Mouse (Mus musculus) hindbrain, postnatal 0 days (tissue): ENCODE measurements around the gene Glod5. TPM values are rescaled to one million over a fixed set of nuclear protein-coding genes. Genes with fewer than 3 reads are reported as not detected.

Experiments
- ATAC-seq: fragments of 200-750 bp; cut with Nextera tagmentation; 2 replicates; pipeline ENCODE4 v1.8.0; 2017; ENCODE audit warnings: mild to moderate bottlenecking, moderate TSS enrichment, moderate library complexity
- DNase-seq: peaks from one replicate; pipeline ENCODE4 v3.0.0-alpha.2; 2015; ENCODE audit warnings: low spot score
- H3K27ac ChIP-seq: fragments of 300-500 bp; sonication (generic); 2 replicates; pipeline ENCODE4 v1.5.1; 2014; ENCODE audit warnings: mild to moderate bottlenecking
- H3K27me3 ChIP-seq: fragments of 300-500 bp; sonication (generic); 2 replicates; pipeline ENCODE4 v1.6.1; 2014; ENCODE audit warnings: low read length, mixed read lengths; ENCODE audit not compliant: insufficient read depth
- H3K36me3 ChIP-seq: fragments of 300-500 bp; sonication (generic); 2 replicates; pipeline ENCODE4 v1.6.1; 2014; ENCODE audit warnings: low read length, mixed read lengths; ENCODE audit not compliant: insufficient read depth
- H3K4me1 ChIP-seq: fragments of 300-500 bp; sonication (generic); 2 replicates; pipeline ENCODE4 v1.6.1; 2014; ENCODE audit warnings: antibody characterized with exemption, low read length, mixed read lengths; ENCODE audit not compliant: insufficient read depth
- H3K4me2 ChIP-seq: fragments of 300-500 bp; sonication (generic); 2 replicates; pipeline ENCODE4 v1.6.1; 2014; ENCODE audit warnings: low read depth, mild to moderate bottlenecking, low read length, moderate library complexity, mixed read lengths
- H3K4me3 ChIP-seq: fragments of 300-500 bp; sonication (generic); 2 replicates; pipeline ENCODE4 v1.5.1; 2014; ENCODE audit warnings: low read length
- H3K9ac ChIP-seq: fragments of 300-500 bp; sonication (generic); replicated peaks from 2 replicates; pipeline ENCODE4 v1.6.1; 2014; ENCODE audit warnings: mild to moderate bottlenecking, low read length, moderate library complexity, mixed read lengths
- H3K9me3 ChIP-seq: fragments of 300-500 bp; sonication (generic); 2 replicates; pipeline ENCODE4 v1.6.1; 2016; ENCODE audit warnings: low read length, mixed read lengths
- CTCF ChIP-seq: IDR thresholded peaks from 2 replicates; pipeline ENCODE4 v1.5.1; 2016; ENCODE audit warnings: antibody characterized with exemption, control low read depth, low read depth
- WGBS: fragments of 180-500 bp; shearing (Covaris S2); extraction: QIAGEN DNeasy Blood & Tissue Kit; methylation state at CpG from one replicate; pipeline ENCODE4 v1.1.7; 2014; 5-methylcytosine and 5-hydroxymethylcytosine counted together
- polyA plus RNA-seq: library from polyadenylated mRNA; unstranded; fragments of >200 nt; fragmentation: Nextera tagmentation; extraction: Ambion mirVana; gene quantifications from 2 replicates; pipeline ENCODE4 v1.2.1, GENCODE M21; 2015
- total RNA-seq: library from RNA; depleted of rRNA; stranded (reverse); fragments of >200 nt; gene quantifications from 2 replicates; pipeline ENCODE4 v1.2.3, GENCODE M21; 2014

The Glod5 gene
- total and polyA plus RNA-seq, 2 experiments from 2014 or later = 1.2 TPM; not detected in 1

DNA sequence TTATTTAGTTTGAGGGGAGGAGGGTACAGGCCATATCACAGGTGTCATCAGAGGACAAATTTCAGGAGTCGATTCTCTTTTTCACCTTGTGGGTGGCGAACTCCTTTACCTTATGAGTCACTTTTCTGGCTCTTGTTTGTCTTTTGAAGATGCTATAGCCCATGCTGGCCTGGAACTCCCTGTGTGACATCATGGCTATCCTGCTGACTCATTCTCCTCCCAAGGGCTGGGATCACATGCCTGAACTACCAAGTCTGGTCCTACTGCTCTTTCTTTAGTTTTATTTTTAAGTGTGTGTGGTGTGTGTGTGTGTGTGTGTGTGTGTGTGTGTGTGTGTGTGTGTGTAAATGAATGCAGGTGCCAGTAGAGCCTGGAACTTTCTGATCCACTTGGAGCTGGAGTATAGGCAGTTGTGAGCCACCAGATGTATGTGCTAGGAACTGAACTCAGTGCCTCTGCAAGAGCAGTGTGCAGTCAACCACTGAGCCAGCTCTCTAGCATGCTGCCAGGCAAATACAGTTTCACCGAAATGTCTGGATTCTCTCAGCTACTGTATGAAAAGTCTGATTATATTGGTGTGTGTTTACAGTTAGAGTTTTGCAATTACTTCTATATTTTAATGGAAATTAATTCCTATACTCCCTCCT is 17.6 kb downstream of the Glod5 start:
- no peak overlapping the region for H3K9ac ChIP-seq
- DNase-seq (no peak), ATAC-seq (no peak)
- WGBS = 83% methylated on average over 3 of the region's 3 CpGs
- H3K9me3 ChIP-seq = no peaks in the 10 kb centered on the region
- no peak overlapping the region for H3K4me3 ChIP-seq
- no peaks in the 10 kb centered on the region for H3K4me1 ChIP-seq
- no peaks in the 10 kb centered on the region for H3K27me3 ChIP-seq
- no peaks in the 10 kb centered on the region for H3K36me3 ChIP-seq
- no peak overlapping the region for H3K27ac ChIP-seq
- TF ChIP-seq CTCF = no peak
- H3K4me2 ChIP-seq = no peak overlapping the region

GRCm38 (mm10) chrX:7993068-7993735 is 25.1 kb downstream of the Glod5 start:
- no peak for ATAC-seq
- H3K9me3 ChIP-seq = no peaks in the 10 kb centered on the region
- no peak overlapping the region for H3K4me2 ChIP-seq
- WGBS = 78% methylated on average over 10 of the region's 10 CpGs
- no peak for TF ChIP-seq CTCF
- H3K27me3 ChIP-seq = no peaks in the 10 kb centered on the region
- no peak overlapping the region for H3K4me3 ChIP-seq
- H3K27ac ChIP-seq = no peak overlapping the region
- no peak overlapping the region for H3K9ac ChIP-seq
- H3K36me3 ChIP-seq = no peaks in the 10 kb centered on the region
- no peak for DNase-seq
- no peaks in the 10 kb centered on the region for H3K4me1 ChIP-seq

DNA sequence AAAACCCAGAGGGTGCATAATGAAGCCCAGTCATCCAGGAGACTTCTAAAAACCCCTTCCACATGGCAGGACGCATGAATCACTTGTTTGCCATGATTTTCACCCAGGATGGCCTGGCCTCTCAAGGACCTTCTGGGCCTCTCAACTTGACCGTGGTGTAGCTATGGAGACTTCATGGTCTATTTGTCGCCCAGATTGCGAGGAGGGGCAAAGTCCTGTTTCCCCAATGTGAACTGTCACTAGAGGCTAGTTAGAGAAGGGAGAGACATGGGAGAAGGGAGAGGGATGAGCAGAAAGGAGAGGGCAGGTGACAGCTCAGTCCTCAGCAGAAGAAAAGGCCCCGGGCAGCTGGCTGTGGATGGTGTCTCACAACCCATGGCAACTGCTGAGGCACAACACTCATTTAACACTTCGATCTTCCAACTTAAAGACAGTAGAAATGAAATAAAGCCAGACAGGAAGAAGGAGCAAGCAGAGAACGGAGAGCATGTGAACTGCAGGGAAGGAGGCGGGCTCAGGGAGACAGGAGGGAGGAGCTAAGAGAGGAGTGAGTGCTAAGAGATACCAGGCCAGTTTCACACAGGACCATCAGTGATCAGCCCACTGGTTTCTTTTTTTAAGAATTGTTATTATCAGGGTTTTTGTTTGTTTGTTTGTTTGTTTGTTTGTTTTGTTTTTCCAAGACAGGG is 25.8 kb downstream of the Glod5 start:
- Histone ChIP-seq H3K4me3 (no peak overlapping the region), H3K36me3 (no peaks in the 10 kb centered on the region), H3K27ac (no peak overlapping the region), H3K9me3 (no peaks in the 10 kb centered on the region), H3K4me2 (no peak overlapping the region), H3K27me3 (no peaks in the 10 kb centered on the region), H3K4me1 (no peaks in the 10 kb centered on the region), H3K9ac (no peak overlapping the region)
- no peak for DNase-seq
- ATAC-seq = no peak
- WGBS = 60% methylated on average over 8 of the region's 8 CpGs
- TF ChIP-seq CTCF = no peak

DNA sequence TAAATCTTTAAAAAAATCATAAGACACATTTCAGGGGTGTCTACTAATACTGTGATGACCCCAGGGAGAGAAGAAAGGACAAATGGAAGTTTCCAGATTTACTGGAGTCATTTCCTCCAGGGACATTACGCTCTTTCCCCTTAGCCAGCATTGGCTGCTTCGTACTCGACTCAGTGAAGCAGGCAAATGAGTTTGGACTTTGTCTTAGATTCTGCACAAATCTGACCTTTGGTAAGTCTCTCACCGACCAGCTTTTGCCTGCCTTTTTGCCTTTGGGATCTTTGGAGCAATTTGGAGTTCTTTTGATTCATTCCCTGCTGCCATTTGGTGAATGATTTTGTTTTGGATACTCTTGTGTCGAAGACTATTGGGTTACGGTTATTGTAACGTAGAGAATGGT is 36.9 kb downstream of the Glod5 start:
- Histone ChIP-seq H3K4me3 (no peak overlapping the region), H3K27me3 (no peaks in the 10 kb centered on the region), H3K4me1 (no peaks in the 10 kb centered on the region), H3K36me3 (no peaks in the 10 kb centered on the region), H3K9ac (no peak overlapping the region), H3K9me3 (no peaks in the 10 kb centered on the region), H3K4me2 (no peak overlapping the region), H3K27ac (no peak overlapping the region)
- no peak for TF ChIP-seq CTCF
- DNase-seq = no peak
- no peak for ATAC-seq
- WGBS = 86% methylated on average over 7 of the region's 7 CpGs

DNA sequence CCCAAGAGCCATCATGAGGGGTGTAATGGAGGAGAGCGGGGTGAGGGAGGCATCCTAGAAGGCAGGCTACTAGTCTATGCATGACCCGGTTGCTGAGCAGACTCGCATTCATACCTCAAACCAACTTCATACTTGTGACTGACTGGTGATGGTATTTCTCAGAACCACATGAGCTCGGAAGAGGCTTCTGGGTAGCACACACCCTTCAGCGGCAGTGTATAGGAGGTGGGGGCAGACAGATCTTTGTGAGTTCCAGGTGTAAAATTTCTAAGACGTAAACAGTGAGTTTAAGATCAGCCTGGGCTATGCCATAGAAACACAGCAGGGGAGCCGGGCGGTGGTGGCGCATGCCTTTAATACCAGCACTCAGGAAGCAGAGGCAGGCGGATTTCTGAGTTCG is 40.4 kb downstream of the Glod5 start, which contains the start of gene Gata1:
TSS of gene Gata1 (minus strand) at position 180 of the 400 bp plus-strand sequence.
- H3K4me1 ChIP-seq = no peaks in the 10 kb centered on the region
- no peak within 1 kb of the TSS for H3K27ac ChIP-seq
- H3K9ac ChIP-seq = no peak within 1 kb of the TSS
- H3K4me3 ChIP-seq = no peak within 1 kb of the TSS
- TF ChIP-seq CTCF = no peak
- no peak within 1 kb of the TSS for H3K4me2 ChIP-seq
- H3K9me3 ChIP-seq = no peaks in the 10 kb centered on the region
- 90% methylated on average over 11 of the region's 11 CpGs for WGBS
- no peaks in the 10 kb centered on the region for H3K27me3 ChIP-seq
- DNase-seq = no peak
- ATAC-seq = no peak
- no peaks in the 10 kb centered on the region for H3K36me3 ChIP-seq

GRCm38 (mm10) chrX:7971292-7971691 is 47.0 kb downstream of the Glod5 start:
- TF ChIP-seq CTCF = no peak
- no peak overlapping the region for H3K27ac ChIP-seq
- 69% methylated on average over 4 of the region's 4 CpGs for WGBS
- H3K27me3 ChIP-seq = no peaks in the 10 kb centered on the region
- H3K4me1 ChIP-seq = no peaks in the 10 kb centered on the region
- H3K36me3 ChIP-seq = no peaks in the 10 kb centered on the region
- no peak overlapping the region for H3K4me2 ChIP-seq
- H3K4me3 ChIP-seq = no peak overlapping the region
- H3K9ac ChIP-seq = no peak overlapping the region
- DNase-seq (no peak), ATAC-seq (no peak)
- no peaks in the 10 kb centered on the region for H3K9me3 ChIP-seq
